Mouse (Mus musculus) forebrain, embryonic 13.5 days (tissue): ENCODE measurements around the gene Rxfp2. TPM values are rescaled to one million over a fixed set of nuclear protein-coding genes. Genes with fewer than 3 reads are reported as not detected.

ENCODE experiments used
- ATAC-seq: fragments of 200-750 bp; cut with Nextera tagmentation; 2 replicates; pipeline ENCODE4 v1.8.0; 2017
- H3K27ac ChIP-seq: fragments of 300-500 bp; sonication (generic); 2 replicates; pipeline ENCODE4 v1.5.1; 2015; ENCODE audit warnings: inconsistent platforms, mild to moderate bottlenecking, moderate library complexity
- H3K27me3 ChIP-seq: fragments of 300-500 bp; sonication (generic); 2 replicates; pipeline ENCODE4 v1.6.1; 2015; ENCODE audit warnings: mild to moderate bottlenecking, inconsistent platforms
- H3K36me3 ChIP-seq: fragments of 300-500 bp; sonication (generic); 2 replicates; pipeline ENCODE4 v1.6.1; 2015; ENCODE audit warnings: mild to moderate bottlenecking, inconsistent platforms; ENCODE audit not compliant: poor library complexity, severe bottlenecking
- H3K4me1 ChIP-seq: fragments of 300-500 bp; sonication (generic); 2 replicates; pipeline ENCODE4 v1.6.1; 2015; ENCODE audit warnings: inconsistent platforms
- H3K4me2 ChIP-seq: fragments of 300-500 bp; sonication (generic); 2 replicates; pipeline ENCODE4 v1.6.1; 2015; ENCODE audit warnings: inconsistent platforms, mild to moderate bottlenecking, moderate library complexity
- H3K4me3 ChIP-seq: fragments of 300-500 bp; sonication (generic); 2 replicates; pipeline ENCODE4 v1.5.1; 2015; ENCODE audit warnings: mild to moderate bottlenecking, inconsistent platforms
- H3K9ac ChIP-seq: fragments of 300-500 bp; sonication (generic); 2 replicates; pipeline ENCODE4 v1.6.1; 2015; ENCODE audit warnings: mild to moderate bottlenecking, inconsistent platforms
- H3K9me3 ChIP-seq: fragments of 300-500 bp; sonication (generic); replicated peaks from 2 replicates; pipeline ENCODE4 v1.6.1; 2016; ENCODE audit warnings: inconsistent platforms
- WGBS: fragments of 180-500 bp; shearing (Covaris S2); methylation state at CpG from one replicate; pipeline ENCODE4 v1.1.7; 2015; 5-methylcytosine and 5-hydroxymethylcytosine counted together
- polyA plus RNA-seq: library from polyadenylated mRNA; unstranded; fragments of >200 nt; fragmentation: Nextera tagmentation; extraction: Ambion mirVana; gene quantifications from 2 replicates; pipeline ENCODE4 v1.2.1, GENCODE M21; 2015

The Rxfp2 gene
- polyA plus RNA-seq, 1 experiment from 2014 or later, result 0.36 TPM

DNA sequence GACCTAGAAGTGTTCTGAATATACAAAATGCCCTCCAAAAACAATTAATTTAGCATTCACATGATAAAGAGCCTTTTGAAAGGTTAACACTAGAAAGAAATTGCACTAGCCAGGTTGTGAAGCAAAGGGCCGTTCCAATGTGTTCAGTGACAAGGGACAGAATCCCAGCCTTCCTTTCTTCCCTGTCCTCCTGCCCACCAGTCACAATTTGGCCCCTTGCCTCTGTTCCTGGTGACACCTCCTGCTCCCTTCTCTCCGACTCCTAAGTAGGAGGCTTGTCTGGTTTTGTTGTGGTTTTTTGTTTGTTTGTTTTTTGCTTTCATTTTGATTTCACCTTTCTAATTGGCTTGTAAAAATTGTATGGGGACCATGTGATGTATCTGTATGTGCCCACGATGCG, 3.3 kb downstream of the Rxfp2 start:
- Histone ChIP-seq H3K9me3 (no peaks in the 10 kb centered on the region), H3K27ac (0 out of 2 replicates have a peak overlapping the region, but pooled peaks have one; percentile 31), H3K36me3 (no peaks in the 10 kb centered on the region), H3K4me2 (no peak overlapping the region), H3K27me3 (no peaks in the 10 kb centered on the region; the same call in 1 of the 2 replicates), H3K9ac (no peak overlapping the region), H3K4me1 (peaks cover 13% of the 10 kb centered on the region), H3K4me3 (no peak overlapping the region)
- ATAC-seq, result peak; percentile 63; the same call in 1 of the 2 replicates
- 37% methylated on average over 4 of the region's 4 CpGs for WGBS

DNA sequence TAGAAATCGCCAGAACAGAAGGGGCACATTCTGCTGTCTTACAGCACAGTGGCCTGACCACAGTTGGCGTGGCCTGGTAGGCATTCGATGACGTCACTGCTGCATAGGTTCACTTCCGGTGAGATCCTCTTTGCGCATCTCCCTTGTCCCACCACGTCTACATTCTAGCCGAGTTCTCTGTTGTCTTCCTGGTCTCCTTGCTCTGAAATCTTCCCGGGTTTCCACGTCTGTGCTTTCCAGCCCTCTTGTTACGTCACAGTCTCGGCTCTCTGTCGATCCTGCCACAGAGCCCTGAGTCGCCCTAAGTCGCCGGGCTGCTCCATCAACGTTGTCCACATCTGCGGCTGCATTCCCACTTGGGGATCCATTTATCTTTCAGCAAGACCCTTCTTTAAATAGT, 4.1 kb downstream of the Rxfp2 start:
- no peaks in the 10 kb centered on the region; the same call in 1 of the 2 replicates for H3K27me3 ChIP-seq
- no peaks in the 10 kb centered on the region for H3K36me3 ChIP-seq
- ATAC-seq, result no peak
- H3K4me3 ChIP-seq, result no peak overlapping the region
- H3K9me3 ChIP-seq, result no peaks in the 10 kb centered on the region
- no peak overlapping the region for H3K4me2 ChIP-seq
- WGBS, result 91% methylated on average over 18 of the region's 18 CpGs
- H3K4me1 ChIP-seq, result peaks cover 13% of the 10 kb centered on the region
- no peak overlapping the region for H3K9ac ChIP-seq
- H3K27ac ChIP-seq, result no peak overlapping the region

GRCm38 (mm10) chr5:150023476-150023875, 5.0 kb downstream of the Rxfp2 start:
- H3K9me3 ChIP-seq, result no peaks in the 10 kb centered on the region
- no peak overlapping the region for H3K4me3 ChIP-seq
- no peaks in the 10 kb centered on the region for H3K36me3 ChIP-seq
- peaks cover 13% of the 10 kb centered on the region for H3K4me1 ChIP-seq
- 93% methylated on average over 6 of the region's 6 CpGs for WGBS
- no peaks in the 10 kb centered on the region; the same call in 1 of the 2 replicates for H3K27me3 ChIP-seq
- H3K9ac ChIP-seq, result no peak overlapping the region
- ATAC-seq, result no peak
- H3K4me2 ChIP-seq, result no peak overlapping the region
- no peak overlapping the region for H3K27ac ChIP-seq

DNA sequence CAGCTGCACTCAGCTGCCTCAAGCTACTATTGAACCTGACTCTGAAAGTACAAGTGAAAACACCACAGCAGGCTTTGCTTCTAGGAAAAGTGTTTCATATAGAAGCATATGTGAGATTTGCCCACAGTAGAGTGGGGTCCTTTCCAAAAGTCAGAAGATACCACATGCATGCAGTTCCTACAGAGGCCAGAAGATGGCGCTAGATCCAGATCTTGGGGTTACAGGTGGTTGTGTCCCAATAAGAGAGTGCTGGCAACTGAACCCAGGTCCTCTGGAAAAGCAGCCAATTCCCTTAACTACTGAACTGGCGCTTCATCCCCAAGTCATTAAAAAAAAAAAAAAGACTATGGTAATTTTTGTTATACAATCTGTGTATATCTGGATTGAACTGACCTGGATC, 5.7 kb downstream of the Rxfp2 start:
- Histone ChIP-seq H3K27ac (no peak overlapping the region), H3K9me3 (no peaks in the 10 kb centered on the region), H3K9ac (no peak overlapping the region), H3K27me3 (no peaks in the 10 kb centered on the region), H3K4me2 (no peak overlapping the region), H3K36me3 (no peaks in the 10 kb centered on the region), H3K4me3 (no peak overlapping the region), H3K4me1 (peaks cover 13% of the 10 kb centered on the region)
- no peak for ATAC-seq
- WGBS, result 76% methylated on average over 2 of the region's 2 CpGs

DNA sequence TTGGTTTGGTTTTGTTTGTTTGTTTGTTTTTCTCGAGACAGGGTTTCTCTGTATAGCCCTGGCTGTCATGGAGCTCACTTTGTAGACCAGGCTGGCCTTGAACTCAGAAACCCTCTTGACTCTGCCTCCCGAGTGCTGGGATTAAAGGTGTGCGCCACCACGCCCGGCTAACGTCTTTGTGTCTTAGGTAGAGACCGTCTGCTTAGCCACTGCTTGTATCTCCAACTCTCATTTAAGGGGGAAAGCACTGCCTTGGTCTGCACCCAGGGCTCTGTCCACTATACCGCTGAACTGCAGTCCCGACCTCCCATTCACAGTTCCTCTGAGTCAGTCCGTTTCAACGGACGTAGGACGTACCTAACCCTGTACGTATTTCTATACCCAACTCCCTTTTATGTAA, 6.4 kb downstream of the Rxfp2 start:
- H3K9ac ChIP-seq, result no peak overlapping the region
- H3K9me3 ChIP-seq, result no peaks in the 10 kb centered on the region
- H3K27me3 ChIP-seq, result no peaks in the 10 kb centered on the region
- ATAC-seq, result no peak
- no peak overlapping the region for H3K4me2 ChIP-seq
- no peak overlapping the region for H3K4me3 ChIP-seq
- no peak overlapping the region for H3K27ac ChIP-seq
- H3K36me3 ChIP-seq, result no peaks in the 10 kb centered on the region
- 94% methylated on average over 14 of the region's 14 CpGs for WGBS
- peaks cover 13% of the 10 kb centered on the region for H3K4me1 ChIP-seq

DNA sequence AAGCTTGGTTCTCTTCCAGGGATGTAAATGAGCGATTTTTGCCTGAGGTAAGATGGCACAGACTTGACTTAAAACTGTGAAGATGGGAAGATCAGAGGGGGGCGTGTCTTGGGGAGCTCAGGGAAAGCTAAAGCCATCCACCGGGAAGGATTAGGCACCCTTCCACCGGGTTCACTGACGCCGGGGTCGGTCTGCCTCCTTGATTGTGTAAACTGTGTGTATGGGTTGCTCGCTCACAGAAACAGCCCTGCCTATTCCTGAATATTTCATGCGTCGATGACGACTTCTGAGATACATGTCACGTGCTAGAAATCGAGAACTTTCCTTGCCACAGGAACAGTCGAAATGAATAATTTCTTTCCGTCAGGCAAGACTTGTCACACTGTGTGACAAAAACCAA, 6.9 kb downstream of the Rxfp2 start:
- Histone ChIP-seq H3K27me3 (no peaks in the 10 kb centered on the region), H3K36me3 (no peaks in the 10 kb centered on the region), H3K9me3 (no peaks in the 10 kb centered on the region), H3K4me2 (no peak overlapping the region), H3K27ac (no peak overlapping the region), H3K4me3 (no peak overlapping the region), H3K4me1 (peaks cover 13% of the 10 kb centered on the region), H3K9ac (no peak overlapping the region)
- WGBS, result 94% methylated on average over 15 of the region's 15 CpGs
- ATAC-seq, result no peak

DNA sequence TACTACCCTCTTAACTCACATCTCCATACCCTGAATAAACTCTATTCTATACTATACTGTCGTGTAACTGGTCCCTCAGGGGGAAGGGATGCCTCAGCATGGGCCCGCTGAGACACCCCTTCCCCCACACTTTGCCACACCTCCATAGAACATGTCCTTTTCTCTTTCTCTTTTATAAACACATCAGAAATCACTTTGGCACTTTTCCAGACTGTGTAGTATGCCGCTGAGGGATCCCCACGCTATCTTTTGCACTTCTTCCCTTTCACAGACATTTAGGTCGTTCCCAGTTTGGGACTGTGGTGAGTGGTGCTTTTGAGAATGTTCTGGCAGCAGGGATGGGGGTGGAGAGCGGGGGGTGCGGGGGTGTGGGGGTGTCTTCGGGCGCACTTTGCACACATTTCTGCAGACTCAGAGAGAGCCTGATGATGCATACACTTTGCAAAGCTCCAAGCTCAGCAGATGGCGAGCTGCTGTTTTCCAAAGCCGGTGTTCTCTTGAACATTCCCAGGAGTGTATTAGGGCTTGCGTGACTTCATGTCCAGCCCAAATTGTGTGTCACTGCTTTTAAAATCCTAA, 8.1 kb downstream of the Rxfp2 start:
- Histone ChIP-seq H3K27ac (no peak overlapping the region), H3K36me3 (no peaks in the 10 kb centered on the region), H3K4me1 (peaks cover 6% of the 10 kb centered on the region; the same call in 1 of the 2 replicates), H3K4me3 (no peak overlapping the region), H3K4me2 (no peak overlapping the region), H3K9me3 (no peaks in the 10 kb centered on the region), H3K9ac (no peak overlapping the region), H3K27me3 (no peaks in the 10 kb centered on the region)
- 95% methylated on average over 12 of the region's 12 CpGs for WGBS
- no peak for ATAC-seq

GRCm38 (mm10) chr5:150031201-150031600, 12.7 kb downstream of the Rxfp2 start:
- H3K27me3 ChIP-seq, result no peaks in the 10 kb centered on the region
- peaks cover 7% of the 10 kb centered on the region for H3K4me1 ChIP-seq
- no peak overlapping the region for H3K27ac ChIP-seq
- no peak for ATAC-seq
- no peak overlapping the region for H3K9ac ChIP-seq
- H3K4me3 ChIP-seq, result no peak overlapping the region
- no peaks in the 10 kb centered on the region for H3K9me3 ChIP-seq
- H3K36me3 ChIP-seq, result no peaks in the 10 kb centered on the region
- H3K4me2 ChIP-seq, result no peak overlapping the region
- WGBS, result 39% methylated on average over 6 of the region's 6 CpGs

GRCm38 (mm10) chr5:150031634-150032033, 13.2 kb downstream of the Rxfp2 start:
- H3K4me1 ChIP-seq, result peaks cover 7% of the 10 kb centered on the region
- WGBS, result 79% methylated on average over 3 of the region's 3 CpGs
- no peak overlapping the region for H3K4me3 ChIP-seq
- H3K4me2 ChIP-seq, result no peak overlapping the region
- H3K9me3 ChIP-seq, result no peaks in the 10 kb centered on the region
- H3K27ac ChIP-seq, result no peak overlapping the region
- no peaks in the 10 kb centered on the region for H3K27me3 ChIP-seq
- H3K9ac ChIP-seq, result no peak overlapping the region
- ATAC-seq, result no peak
- H3K36me3 ChIP-seq, result no peaks in the 10 kb centered on the region

DNA sequence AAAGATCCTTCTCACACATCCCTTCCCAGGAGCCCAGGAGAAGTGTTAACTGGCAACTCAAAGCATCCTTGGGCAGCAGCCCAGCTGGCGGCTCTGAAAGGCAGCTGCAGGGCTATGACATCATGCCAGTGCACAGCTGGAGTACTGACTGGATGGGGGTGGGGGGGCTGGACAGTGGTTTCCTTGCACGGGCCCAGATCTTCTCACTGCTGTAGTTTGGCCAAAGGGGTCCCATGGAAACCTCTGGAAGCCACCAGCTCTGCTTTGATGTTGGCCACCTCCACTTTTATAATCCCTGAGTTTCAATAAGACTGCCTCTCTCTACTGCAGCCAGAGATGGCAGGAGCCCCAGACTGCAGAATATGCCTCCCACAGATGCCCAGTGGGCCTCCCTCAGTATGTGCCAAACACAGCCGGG, 13.6 kb downstream of the Rxfp2 start:
- H3K4me3 ChIP-seq, result no peak overlapping the region
- WGBS, result 42% methylated on average over 3 of the region's 3 CpGs
- peaks cover 7% of the 10 kb centered on the region for H3K4me1 ChIP-seq
- ATAC-seq, result no peak
- no peak overlapping the region for H3K9ac ChIP-seq
- no peak overlapping the region for H3K27ac ChIP-seq
- H3K36me3 ChIP-seq, result no peaks in the 10 kb centered on the region
- no peaks in the 10 kb centered on the region for H3K27me3 ChIP-seq
- H3K4me2 ChIP-seq, result no peak overlapping the region
- H3K9me3 ChIP-seq, result no peaks in the 10 kb centered on the region

- H3K9me3 ChIP-seq, result no peaks in the 10 kb centered on the region
- H3K27me3 ChIP-seq, result no peaks in the 10 kb centered on the region
- H3K27ac ChIP-seq, result no peak overlapping the region
- WGBS, result 87% methylated on average over 8 of the region's 8 CpGs
- no peak overlapping the region for H3K4me3 ChIP-seq
- no peaks in the 10 kb centered on the region for H3K36me3 ChIP-seq
- H3K4me2 ChIP-seq, result no peak overlapping the region
- no peak for ATAC-seq
- H3K9ac ChIP-seq, result no peak overlapping the region
- peaks cover 7% of the 10 kb centered on the region for H3K4me1 ChIP-seq
These were observed 17.8 kb downstream of the Rxfp2 start for GRCm38 (mm10) chr5:150036286-150036685.

DNA sequence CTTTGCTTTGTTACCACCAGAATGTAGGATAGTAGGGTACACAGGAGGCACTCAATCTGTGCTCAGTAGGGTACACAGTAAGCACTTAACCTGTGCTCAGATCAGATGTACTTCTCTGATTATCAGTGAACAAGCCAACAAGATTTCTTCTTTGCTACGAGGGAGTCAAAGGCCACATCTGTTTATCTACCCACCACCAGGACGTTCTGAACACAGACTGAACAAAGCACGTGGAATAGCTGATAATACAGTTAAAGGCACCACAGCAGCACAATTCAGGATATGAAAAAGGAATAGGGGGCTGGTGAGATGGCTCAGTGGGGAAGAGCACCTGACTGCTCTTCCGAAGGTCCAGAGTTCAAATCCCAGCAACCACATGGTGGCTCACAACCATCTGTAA, 18.4 kb downstream of the Rxfp2 start:
- Histone ChIP-seq H3K27me3 (no peaks in the 10 kb centered on the region), H3K4me1 (peaks cover 5% of the 10 kb centered on the region), H3K27ac (no peak overlapping the region), H3K4me3 (no peak overlapping the region), H3K4me2 (no peak overlapping the region), H3K36me3 (no peaks in the 10 kb centered on the region), H3K9me3 (0 out of 2 replicates have a peak, but pooled peaks cover 4% of the 10 kb centered on the region), H3K9ac (no peak overlapping the region)
- WGBS, result 89% methylated on average over 4 of the region's 4 CpGs
- no peak for ATAC-seq

DNA sequence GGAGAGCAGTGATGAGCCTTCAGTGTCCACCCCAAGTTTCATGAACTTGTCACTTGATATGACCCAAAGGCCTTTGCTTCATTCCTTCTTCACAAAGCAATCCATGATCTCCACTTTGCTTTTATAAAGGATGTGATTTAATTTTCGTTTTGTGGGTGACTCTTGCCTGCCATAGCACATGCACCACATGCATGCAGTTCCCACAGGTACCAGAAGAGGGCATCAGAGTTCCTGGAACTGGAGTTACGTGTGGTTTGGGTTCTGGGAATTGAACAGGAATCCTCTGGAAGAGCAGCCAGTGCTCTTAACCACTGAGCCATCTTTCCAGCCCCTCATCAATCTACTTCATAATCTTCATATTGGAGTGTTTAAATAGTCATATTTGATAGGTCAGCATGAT, 26.1 kb downstream of the Rxfp2 start:
- Histone ChIP-seq H3K27ac (no peak overlapping the region), H3K9ac (no peak overlapping the region), H3K4me2 (no peak overlapping the region), H3K4me3 (no peak overlapping the region), H3K27me3 (no peaks in the 10 kb centered on the region), H3K4me1 (no peaks in the 10 kb centered on the region), H3K9me3 (peaks cover 12% of the 10 kb centered on the region; the same call in 1 of the 2 replicates), H3K36me3 (no peaks in the 10 kb centered on the region)
- no peak for ATAC-seq
- 62% methylated on average over 2 of the region's 2 CpGs for WGBS
